Mouse (Mus musculus) midbrain, postnatal 0 days (tissue): ENCODE results near the gene Cbr1. TPM values are rescaled to one million over a fixed set of nuclear protein-coding genes. Genes with fewer than 3 reads are reported as not detected.
"Not testable (repeated sequence)": the region's sequence is repeated elsewhere in the genome, so short reads cannot be mapped to it uniquely, and the experiment has no call there.

Source experiments
- ATAC-seq: fragments of 200-750 bp; cut with Nextera tagmentation; 2 replicates; pipeline ENCODE4 v1.8.0; 2017; ENCODE audit warnings: moderate number of reproducible peaks, mild to moderate bottlenecking, moderate TSS enrichment, moderate library complexity; ENCODE audit not compliant: low FRiP score
- DNase-seq: peaks from one replicate; pipeline ENCODE4 v3.0.0-alpha.2; 2015; ENCODE audit warnings: low spot score
- H3K27ac ChIP-seq: fragments of 300-500 bp; sonication (generic); 2 replicates; pipeline ENCODE4 v1.5.1; 2014; ENCODE audit warnings: low read depth, mild to moderate bottlenecking, low read length, mixed read lengths
- H3K27me3 ChIP-seq: fragments of 300-500 bp; sonication (generic); 2 replicates; pipeline ENCODE4 v1.6.1; 2014; ENCODE audit warnings: low read length, control low read depth, mixed read lengths; ENCODE audit not compliant: insufficient read depth
- H3K36me3 ChIP-seq: fragments of 300-500 bp; sonication (generic); 2 replicates; pipeline ENCODE4 v1.6.1; 2014; ENCODE audit warnings: low read length, control low read depth, mixed read lengths; ENCODE audit not compliant: insufficient read depth
- H3K4me1 ChIP-seq: fragments of 300-500 bp; sonication (generic); 2 replicates; pipeline ENCODE4 v1.6.1; 2014; ENCODE audit warnings: mild to moderate bottlenecking, control low read depth, antibody characterized with exemption, low read length, mixed read lengths; ENCODE audit not compliant: insufficient read depth
- H3K4me2 ChIP-seq: fragments of 300-500 bp; sonication (generic); 2 replicates; pipeline ENCODE4 v1.6.1; 2014; ENCODE audit warnings: low read depth, mild to moderate bottlenecking, low read length, mixed read lengths; ENCODE audit not compliant: poor library complexity, severe bottlenecking
- H3K4me3 ChIP-seq: fragments of 300-500 bp; sonication (generic); 2 replicates; pipeline ENCODE4 v1.5.1; 2014; ENCODE audit warnings: low read depth, mild to moderate bottlenecking, low read length, moderate library complexity
- H3K9ac ChIP-seq: fragments of 300-500 bp; sonication (generic); replicated peaks from 2 replicates; pipeline ENCODE4 v1.6.1; 2014; ENCODE audit warnings: mild to moderate bottlenecking, low read length, moderate library complexity, mixed read lengths; ENCODE audit not compliant: poor library complexity, severe bottlenecking
- H3K9me3 ChIP-seq: fragments of 300-500 bp; sonication (generic); 2 replicates; pipeline ENCODE4 v1.6.1; 2016; ENCODE audit warnings: low read length, control low read depth
- CTCF ChIP-seq: IDR thresholded peaks from 2 replicates; pipeline ENCODE4 v1.5.1; 2016; ENCODE audit warnings: antibody characterized with exemption, mild to moderate bottlenecking
- WGBS: fragments of 180-500 bp; shearing (Covaris S2); extraction: QIAGEN DNeasy Blood & Tissue Kit; methylation state at CpG from one replicate; pipeline ENCODE4 v1.1.7; 2014; 5-methylcytosine and 5-hydroxymethylcytosine counted together
- polyA plus RNA-seq: library from polyadenylated mRNA; unstranded; fragments of >200 nt; fragmentation: Nextera tagmentation; extraction: Ambion mirVana; gene quantifications from 2 replicates; pipeline ENCODE4 v1.2.1, GENCODE M21; 2015
- total RNA-seq: library from RNA; depleted of rRNA; stranded (reverse); fragments of >200 nt; gene quantifications from 2 replicates; pipeline ENCODE4 v1.2.3, GENCODE M21; 2014

Gene Cbr1
- total and polyA plus RNA-seq, 2 experiments from 2014 or later = 103 to 111 TPM

- H3K27ac ChIP-seq = no peak overlapping the region
- H3K4me3 ChIP-seq = no peak overlapping the region
- peak; percentile 29 for DNase-seq
- no peaks in the 10 kb centered on the region for H3K4me1 ChIP-seq
- ATAC-seq = no peak
- peak; percentile 67 for TF ChIP-seq CTCF
- H3K9me3 ChIP-seq = no peaks in the 10 kb centered on the region
- WGBS = 43% methylated on average over 5 of the region's 5 CpGs
- no peak overlapping the region for H3K4me2 ChIP-seq
- H3K9ac ChIP-seq = no peak overlapping the region
- no peaks in the 10 kb centered on the region for H3K27me3 ChIP-seq
- 0 out of 2 replicates have a peak, but pooled peaks cover 3% of the 10 kb centered on the region for H3K36me3 ChIP-seq
Observed at GRCm38 (mm10) chr16:93615118-93615870, 9.6 kb downstream of the Cbr1 start.

DNA sequence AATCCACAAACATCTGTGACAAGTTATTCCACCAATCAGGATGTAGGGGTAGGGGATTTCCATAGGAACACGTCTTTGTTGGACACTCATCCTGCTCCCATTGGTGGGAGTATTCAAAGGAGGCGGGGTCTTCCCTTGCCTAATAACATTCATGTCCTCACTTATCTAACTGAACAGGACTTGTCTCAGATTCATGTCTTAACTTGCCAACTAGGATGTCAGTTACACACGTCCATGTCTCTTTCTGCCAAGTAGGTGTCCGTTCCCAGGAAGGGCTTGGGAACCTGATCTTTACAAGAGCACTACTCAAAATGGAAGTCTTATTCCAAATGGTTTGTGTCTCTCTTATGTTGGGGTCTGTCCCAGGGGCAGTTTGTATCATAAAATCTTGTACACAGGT, 18.1 kb downstream of the Cbr1 start:
- not testable (repeated sequence) for H3K4me3 ChIP-seq, H3K9ac ChIP-seq, H3K36me3 ChIP-seq, H3K4me1 ChIP-seq, H3K27ac ChIP-seq, H3K9me3 ChIP-seq, H3K4me2 ChIP-seq, H3K27me3 ChIP-seq, DNase-seq, ATAC-seq
- WGBS = 88% methylated on average over 4 of the region's 4 CpGs

DNA sequence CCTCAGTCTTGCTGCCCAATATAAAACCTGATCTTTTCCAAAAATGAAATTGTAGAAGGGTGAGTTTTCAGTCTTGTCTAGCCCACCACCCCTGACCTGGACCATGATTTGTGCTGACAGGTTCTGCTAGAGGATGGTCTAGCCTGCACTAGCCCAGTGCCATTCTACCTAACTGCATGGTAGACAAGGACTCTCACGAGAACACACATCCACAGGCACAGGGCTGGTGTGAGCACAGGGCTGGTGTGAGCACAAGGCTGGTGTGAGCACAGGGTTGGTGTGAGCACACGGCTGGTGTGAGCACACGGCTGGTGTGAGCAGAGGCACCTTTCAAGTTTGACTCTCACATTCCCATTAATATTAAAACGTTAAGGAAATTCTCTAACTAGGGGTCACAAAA, 19.0 kb downstream of the Cbr1 start:
- H3K4me2 ChIP-seq = no peak overlapping the region
- H3K36me3 ChIP-seq = no peaks in the 10 kb centered on the region
- H3K27ac ChIP-seq = no peak overlapping the region
- 79% methylated on average over 4 of the region's 4 CpGs for WGBS
- DNase-seq (no peak), ATAC-seq (no peak)
- no peak overlapping the region for H3K4me3 ChIP-seq
- no peak for TF ChIP-seq CTCF
- no peaks in the 10 kb centered on the region for H3K4me1 ChIP-seq
- H3K9me3 ChIP-seq = no peaks in the 10 kb centered on the region
- H3K27me3 ChIP-seq = no peaks in the 10 kb centered on the region
- H3K9ac ChIP-seq = no peak overlapping the region

GRCm38 (mm10) chr16:93626745-93627144, 21.1 kb downstream of the Cbr1 start:
- ATAC-seq (no peak), DNase-seq (no peak)
- H3K36me3 ChIP-seq = no peaks in the 10 kb centered on the region
- no peak overlapping the region for H3K27ac ChIP-seq
- no peak overlapping the region for H3K9ac ChIP-seq
- no peaks in the 10 kb centered on the region for H3K9me3 ChIP-seq
- TF ChIP-seq CTCF = peak; percentile 59
- H3K4me2 ChIP-seq = no peak overlapping the region
- H3K4me1 ChIP-seq = no peaks in the 10 kb centered on the region
- H3K4me3 ChIP-seq = no peak overlapping the region
- 3% methylated on average over 1 of the region's 1 CpGs for WGBS
- H3K27me3 ChIP-seq = no peaks in the 10 kb centered on the region

GRCm38 (mm10) chr16:93627761-93628400, 22.2 kb downstream of the Cbr1 start, which contains the start of gene Gm5678:
Gene Gm5678 (plus strand): TSS chr16:93628097.
- ATAC-seq (no peak), DNase-seq (no peak)
- H3K27me3 ChIP-seq = no peaks in the 10 kb centered on the region
- no peaks in the 10 kb centered on the region for H3K9me3 ChIP-seq
- no peaks in the 10 kb centered on the region for H3K4me1 ChIP-seq
- no peak within 1 kb of the TSS for H3K27ac ChIP-seq
- no peak within 1 kb of the TSS for H3K4me2 ChIP-seq
- no peak within 1 kb of the TSS for H3K9ac ChIP-seq
- WGBS = 87% methylated on average over 23 of the region's 23 CpGs
- no peaks in the 10 kb centered on the region for H3K36me3 ChIP-seq
- H3K4me3 ChIP-seq = no peak within 1 kb of the TSS
- no peak for TF ChIP-seq CTCF

DNA sequence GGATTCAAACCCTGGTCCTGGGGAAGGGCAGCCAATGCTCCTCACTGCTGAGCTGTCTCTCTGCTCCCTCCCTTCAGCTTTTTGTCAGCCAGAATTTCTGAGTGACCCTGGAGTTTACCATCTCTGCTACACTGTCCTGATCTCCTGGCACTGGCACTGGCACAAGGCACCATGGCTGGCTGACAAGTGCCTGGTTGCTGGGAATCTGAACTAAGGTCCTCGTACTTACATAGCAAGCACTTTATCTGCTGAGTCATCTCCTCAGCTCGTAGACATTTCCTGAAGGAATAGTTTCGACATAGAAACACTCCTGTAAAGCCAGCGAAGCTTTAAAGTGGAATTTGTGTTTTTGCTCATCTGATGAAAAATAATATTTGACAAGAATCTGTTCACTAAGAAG, 38.4 kb downstream of the Cbr1 start:
- no peak overlapping the region for H3K27ac ChIP-seq
- H3K9me3 ChIP-seq = no peaks in the 10 kb centered on the region
- DNase-seq = no peak
- 63% methylated on average over 4 of the region's 4 CpGs for WGBS
- H3K27me3 ChIP-seq = no peaks in the 10 kb centered on the region
- H3K4me3 ChIP-seq = no peak overlapping the region
- ATAC-seq = no peak
- no peak overlapping the region for H3K9ac ChIP-seq
- no peak for TF ChIP-seq CTCF
- H3K36me3 ChIP-seq = no peaks in the 10 kb centered on the region
- H3K4me2 ChIP-seq = no peak overlapping the region
- H3K4me1 ChIP-seq = no peaks in the 10 kb centered on the region
